Mouse (Mus musculus) olfactory bulb, adult 2 months (tissue): ENCODE results near the gene Chka. TPM values are rescaled to one million over a fixed set of nuclear protein-coding genes. Genes with fewer than 3 reads are reported as not detected.

ENCODE experiments used
- H3K27ac ChIP-seq: fragments of 200-500 bp; 2 replicates; pipeline ENCODE4 v1.5.1; 2012; ENCODE audit warnings: low read depth, low read length; ENCODE audit not compliant: insufficient read depth
- H3K4me1 ChIP-seq: fragments of 200-500 bp; 2 replicates; pipeline ENCODE4 v1.6.1; 2012; ENCODE audit warnings: low read length; ENCODE audit not compliant: control insufficient read depth, insufficient read depth
- H3K4me3 ChIP-seq: fragments of 200-500 bp; 2 replicates; pipeline ENCODE4 v1.5.1; 2012; ENCODE audit warnings: mild to moderate bottlenecking, low read depth, low read length, moderate library complexity; ENCODE audit not compliant: insufficient read depth
- CTCF ChIP-seq: fragments of 200-500 bp; IDR thresholded peaks from 2 replicates; pipeline ENCODE4 v1.5.1; 2012; ENCODE audit warnings: low read depth, mild to moderate bottlenecking, low read length, moderate library complexity; ENCODE audit not compliant: insufficient read depth
- POLR2A ChIP-seq: fragments of 200-500 bp; IDR thresholded peaks from 2 replicates; pipeline ENCODE4 v1.6.1; 2012; ENCODE audit warnings: mild to moderate bottlenecking, low read depth, low read length, moderate library complexity; ENCODE audit not compliant: insufficient read depth
- WGBS: fragments of 180-500 bp; shearing (Covaris S2); methylation state at CpG from one replicate; pipeline ENCODE4 v1.1.7; 2018; 5-methylcytosine and 5-hydroxymethylcytosine counted together
- polyA plus RNA-seq: library from polyadenylated mRNA; stranded (reverse); fragments of >200 nt; gene quantifications from 2 replicates; pipeline ENCODE4 v1.2.4, GENCODE M21; 2012; ENCODE audit warnings: low replicate concordance; ENCODE audit not compliant: missing spikeins, insufficient read depth, insufficient read length

Gene Chka
- polyA plus RNA-seq, 1 experiment: not detected

- Histone ChIP-seq H3K27ac (no peak overlapping the region), H3K4me1 (peaks cover 8% of the 10 kb centered on the region), H3K4me3 (no peak overlapping the region)
- WGBS: 67% methylated on average over 4 of the region's 4 CpGs
- TF ChIP-seq POLR2A: no peak
- no peak for TF ChIP-seq CTCF
Measured at GRCm38 (mm10) chr19:3872373-3872772, 20.8 kb downstream of the Chka start.

- TF ChIP-seq POLR2A (no peak), CTCF (no peak)
- WGBS: 78% methylated on average over 7 of the region's 7 CpGs
- no peak overlapping the region for H3K27ac ChIP-seq
- peaks cover 6% of the 10 kb centered on the region for H3K4me1 ChIP-seq
- H3K4me3 ChIP-seq: no peak overlapping the region
Measured at GRCm38 (mm10) chr19:3875045-3875444, 23.5 kb downstream of the Chka start.

- no peak overlapping the region for H3K27ac ChIP-seq
- no peak overlapping the region for H3K4me3 ChIP-seq
- peaks cover 3% of the 10 kb centered on the region for H3K4me1 ChIP-seq
- WGBS: 96% methylated on average over 6 of the region's 6 CpGs
- TF ChIP-seq CTCF (no peak), POLR2A (no peak)
Measured at GRCm38 (mm10) chr19:3880054-3880848, 28.7 kb downstream of the Chka start.

- Histone ChIP-seq H3K4me1 (no peaks in the 10 kb centered on the region; the same call in 1 of the 2 replicates), H3K27ac (no peak overlapping the region), H3K4me3 (no peak overlapping the region)
- TF ChIP-seq POLR2A: no peak
- no peak for TF ChIP-seq CTCF
- WGBS: 38% methylated on average over 4 of the region's 4 CpGs
Measured at GRCm38 (mm10) chr19:3882214-3882613, 30.6 kb downstream of the Chka start.

DNA sequence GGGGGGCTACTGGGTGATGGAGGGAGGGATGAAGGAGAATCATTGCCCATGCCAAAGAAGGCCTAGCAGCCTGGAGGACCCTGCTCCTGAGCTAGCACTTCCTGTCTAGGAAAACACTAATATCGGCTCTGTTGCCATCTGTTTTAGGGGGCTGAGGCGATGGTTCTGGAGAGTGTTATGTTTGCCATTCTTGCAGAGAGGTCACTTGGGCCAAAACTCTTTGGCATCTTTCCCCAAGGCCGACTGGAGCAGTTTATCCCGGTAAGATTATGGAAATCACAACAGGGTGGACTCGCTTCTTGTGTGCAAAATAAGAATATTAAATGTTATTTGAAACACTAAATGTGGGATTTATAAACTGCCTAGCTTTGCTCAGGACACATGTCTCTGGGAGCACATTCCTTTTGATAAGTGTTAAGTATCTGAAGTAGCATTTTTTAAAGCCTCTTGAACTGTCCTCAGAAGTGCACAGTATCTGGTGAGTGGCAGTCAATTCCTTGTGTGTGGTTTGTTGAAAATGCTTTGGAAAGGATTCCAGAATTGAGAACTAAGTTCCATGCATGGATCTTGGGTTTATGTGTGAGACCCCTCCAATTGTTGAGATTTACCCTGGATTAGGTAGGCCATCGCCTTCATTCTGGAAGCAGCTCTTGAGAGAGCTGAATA is 32.9 kb downstream of the Chka start:
- Histone ChIP-seq H3K4me3 (no peak overlapping the region), H3K4me1 (no peaks in the 10 kb centered on the region; the same call in 1 of the 2 replicates), H3K27ac (no peak overlapping the region)
- TF ChIP-seq POLR2A (no peak), CTCF (no peak)
- WGBS: 45% methylated on average over 6 of the region's 6 CpGs

- Histone ChIP-seq H3K27ac (no peak overlapping the region), H3K4me1 (no peaks in the 10 kb centered on the region), H3K4me3 (no peak overlapping the region)
- TF ChIP-seq CTCF: no peak
- no peak for TF ChIP-seq POLR2A
- WGBS: 94% methylated on average over 5 of the region's 5 CpGs
Measured at GRCm38 (mm10) chr19:3889096-3889495, 37.5 kb downstream of the Chka start.

GRCm38 (mm10) chr19:3890181-3890580 is 38.6 kb downstream of the Chka start:
- H3K4me1 ChIP-seq: no peaks in the 10 kb centered on the region
- 74% methylated on average over 8 of the region's 8 CpGs for WGBS
- H3K27ac ChIP-seq: no peak overlapping the region
- TF ChIP-seq POLR2A: no peak
- no peak for TF ChIP-seq CTCF
- H3K4me3 ChIP-seq: no peak overlapping the region

GRCm38 (mm10) chr19:3893545-3894116 is 42.1 kb downstream of the Chka start:
- WGBS: 90% methylated on average over 4 of the region's 4 CpGs
- Histone ChIP-seq H3K27ac (no peak overlapping the region), H3K4me1 (0 out of 2 replicates have a peak, but pooled peaks cover 3% of the 10 kb centered on the region), H3K4me3 (no peak overlapping the region)
- TF ChIP-seq POLR2A: no peak
- TF ChIP-seq CTCF: no peak

DNA sequence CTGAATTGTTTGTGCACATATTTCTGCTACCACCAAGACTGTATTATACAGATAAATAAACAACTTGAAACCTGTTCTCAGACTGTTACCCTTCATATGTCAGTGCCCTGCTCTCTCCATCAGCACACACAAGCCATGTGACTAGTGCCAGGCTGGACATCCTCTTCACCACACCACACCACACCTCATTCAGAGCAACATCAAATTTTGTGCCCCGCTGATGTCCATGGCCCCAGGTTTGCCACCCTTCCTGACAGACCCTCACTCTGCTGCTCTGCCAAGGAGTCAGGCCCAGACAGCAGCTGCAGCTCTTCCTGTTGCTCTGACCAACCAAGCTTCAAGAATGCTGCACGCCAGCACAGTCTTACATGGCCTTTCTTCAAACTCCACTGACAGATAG is 42.7 kb downstream of the Chka start:
- H3K27ac ChIP-seq: no peak overlapping the region
- TF ChIP-seq CTCF (no peak), POLR2A (no peak)
- 0 out of 2 replicates have a peak, but pooled peaks cover 3% of the 10 kb centered on the region for H3K4me1 ChIP-seq
- 87% methylated on average over 2 of the region's 2 CpGs for WGBS
- H3K4me3 ChIP-seq: no peak overlapping the region
